Mouse (Mus musculus) liver, embryonic 16.5 days (tissue): ENCODE data around the gene Dynlt1b. TPM values are rescaled to one million over a fixed set of nuclear protein-coding genes. Genes with fewer than 3 reads are reported as not detected.

Source experiments
- polyA plus RNA-seq: library from polyadenylated mRNA; unstranded; fragments of >200 nt; fragmentation: Nextera tagmentation; extraction: Ambion mirVana; gene quantifications from 2 replicates; pipeline ENCODE4 v1.2.1, GENCODE M21; 2015

The Dynlt1b gene
- polyA plus RNA-seq, 1 experiment from 2014 or later, result 198 TPM

Other genes starting within 250 kb of the Dynlt1b start
- gene Tmem181a, start 173.3 kb upstream of the Dynlt1b start, polyA plus RNA-seq, result 2.7 and 3.2 TPM in 2 replicates
- gene Dynlt1a, start 112.6 kb upstream of the Dynlt1b start, polyA plus RNA-seq, result 5.4 and 5.5 TPM in 2 replicates
- 8.5 and 9.3 TPM in 2 replicates for gene Dynlt1c, start 171.6 kb downstream of the Dynlt1b start, polyA plus RNA-seq
- gene Dynlt1f, start 225.8 kb downstream of the Dynlt1b start, polyA plus RNA-seq, result 64.6 and 76.0 TPM in 2 replicates
- gene Sytl3, start 229.0 kb downstream of the Dynlt1b start, polyA plus RNA-seq, result 0.18 and 0.28 TPM in 2 replicates